Mouse (Mus musculus): ENCODE measurements around the gene Gm12184. TPM values are rescaled to one million over a fixed set of nuclear protein-coding genes. Genes with fewer than 3 reads are reported as not detected.
"Not testable (repeated sequence)": the region's sequence is repeated elsewhere in the genome, so short reads cannot be mapped to it uniquely, and the experiment has no call there.

The Gm12184 gene
- polyA plus RNA-seq, 1 experiment, result 7.9 TPM

- DNase-seq (ENCODE audit: low read depth, low spot score), result no peak
- WGBS, result 62% methylated on average over 2 of the region's 2 CpGs
Observed at GRCm38 (mm10) chr11:48830279-48830678, 3.8 kb upstream of the Gm12184 start.

GRCm38 (mm10) chr11:48827926-48828325, 1.5 kb upstream of the Gm12184 start:
- no peak for DNase-seq (ENCODE audit: low read depth, low spot score)
- 86% methylated on average over 6 of the region's 6 CpGs for WGBS

GRCm38 (mm10) chr11:48826752-48827096, 269 bp upstream of the Gm12184 start:
- WGBS, result 6% methylated on average over 6 of the region's 6 CpGs
- DNase-seq (ENCODE audit: low read depth, low spot score), result no peak

GRCm38 (mm10) chr11:48824311-48824830, 2.1 kb downstream of the Gm12184 start:
- no peak for DNase-seq (ENCODE audit: low read depth, low spot score)
- 30% methylated on average over 22 of the region's 22 CpGs for WGBS

GRCm38 (mm10) chr11:48823536-48823972, 2.9 kb downstream of the Gm12184 start:
- WGBS, result 3% methylated on average over 15 of the region's 15 CpGs
- no peak for DNase-seq (ENCODE audit: low read depth, low spot score)

- 46% methylated on average over 14 of the region's 14 CpGs for WGBS
- DNase-seq (ENCODE audit: low read depth, low spot score), result no peak
Observed at GRCm38 (mm10) chr11:48822768-48823512, 3.5 kb downstream of the Gm12184 start.

- not testable (repeated sequence) for DNase-seq (ENCODE audit: low read depth, low spot score)
- 89% methylated on average over 14 of the region's 14 CpGs for WGBS
Observed at GRCm38 (mm10) chr11:48821299-48821698, 5.2 kb downstream of the Gm12184 start.

- DNase-seq (ENCODE audit: low read depth, low spot score), result no peak
Observed at GRCm38 (mm10) chr11:48820308-48820674, 6.2 kb downstream of the Gm12184 start.

- WGBS, result 76% methylated on average over 7 of the region's 7 CpGs
- DNase-seq (ENCODE audit: low read depth, low spot score), result no peak
Observed at GRCm38 (mm10) chr11:48819614-48820307, 6.7 kb downstream of the Gm12184 start.

GRCm38 (mm10) chr11:48818346-48818745, 8.1 kb downstream of the Gm12184 start:
- peak; percentile 93 for DNase-seq (ENCODE audit: low read depth, low spot score)
- under 1% methylated on average over 16 of the region's 16 CpGs for WGBS

GRCm38 (mm10) chr11:48817794-48818193, 8.7 kb downstream of the Gm12184 start:
- no peak for DNase-seq (ENCODE audit: low read depth, low spot score)
- under 1% methylated on average over 9 of the region's 9 CpGs for WGBS

- WGBS, result under 1% methylated on average over 76 of the region's 77 CpGs
- DNase-seq (ENCODE audit: low read depth, low spot score), result no peak
Observed at GRCm38 (mm10) chr11:48816800-48817665, 9.4 kb downstream of the Gm12184 start, which contains the start of gene Trim41. Trim41 (minus strand) TSS chr11:48817353.

- DNase-seq (ENCODE audit: low read depth, low spot score), result no peak
- WGBS, result 3% methylated on average over 23 of the region's 23 CpGs
Observed at GRCm38 (mm10) chr11:48816281-48816781, 10.1 kb downstream of the Gm12184 start.

GRCm38 (mm10) chr11:48815851-48816250, 10.6 kb downstream of the Gm12184 start:
- no peak for DNase-seq (ENCODE audit: low read depth, low spot score)
- 43% methylated on average over 16 of the region's 16 CpGs for WGBS

GRCm38 (mm10) chr11:48813782-48814181, 12.7 kb downstream of the Gm12184 start:
- no peak for DNase-seq (ENCODE audit: low read depth, low spot score)

GRCm38 (mm10) chr11:48810142-48810541, 16.3 kb downstream of the Gm12184 start:
- DNase-seq (ENCODE audit: low read depth, low spot score), result no peak
- 31% methylated on average over 2 of the region's 2 CpGs for WGBS

- no peak for DNase-seq (ENCODE audit: low read depth, low spot score)
- 43% methylated on average over 4 of the region's 4 CpGs for WGBS
Observed at GRCm38 (mm10) chr11:48809434-48809830, 17.0 kb downstream of the Gm12184 start.

GRCm38 (mm10) chr11:48808737-48809433, 17.6 kb downstream of the Gm12184 start:
- DNase-seq (ENCODE audit: low read depth, low spot score), result no peak
- WGBS, result 67% methylated on average over 16 of the region's 16 CpGs

- DNase-seq (ENCODE audit: low read depth, low spot score), result no peak
Observed at GRCm38 (mm10) chr11:48808304-48808646, 18.2 kb downstream of the Gm12184 start.

Measured in large intestine, adult 2 months (tissue).